Mouse (Mus musculus): ENCODE results near the gene Gm813.

DNA sequence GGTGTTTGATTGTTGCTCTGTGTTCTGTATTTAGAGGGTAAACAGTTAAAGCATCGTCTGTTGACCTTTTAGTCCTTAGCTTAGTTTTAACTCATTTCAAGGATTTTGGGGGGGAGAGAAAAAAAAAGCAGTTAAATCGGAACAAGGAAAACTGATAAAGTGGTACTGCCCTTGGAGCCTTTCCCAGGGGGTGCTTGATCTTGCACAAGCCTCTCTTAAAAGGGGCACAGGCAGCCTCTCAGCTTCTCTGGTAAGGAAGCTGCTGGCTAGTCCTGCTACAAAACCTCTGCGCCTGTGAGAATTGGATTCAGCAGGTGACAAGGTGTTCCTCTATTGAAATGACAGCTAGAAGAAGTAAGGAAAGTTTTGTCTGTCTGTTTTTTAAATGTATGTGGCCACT is 5.6 kb upstream of the Gm813 start:
- no peak for TF ChIP-seq POLR2A (IDR thresholded peaks at IDR 0.05; ENCODE audit: borderline replicate concordance, insufficient read depth, low read length)
- no peak for TF ChIP-seq CTCF (IDR thresholded peaks at IDR 0.05; ENCODE audit: borderline replicate concordance, insufficient read depth, low read depth, low read length)

Measured in cerebellum, adult 2 months (tissue).